Mouse (Mus musculus): ENCODE data around the gene Ntsr1.

DNA sequence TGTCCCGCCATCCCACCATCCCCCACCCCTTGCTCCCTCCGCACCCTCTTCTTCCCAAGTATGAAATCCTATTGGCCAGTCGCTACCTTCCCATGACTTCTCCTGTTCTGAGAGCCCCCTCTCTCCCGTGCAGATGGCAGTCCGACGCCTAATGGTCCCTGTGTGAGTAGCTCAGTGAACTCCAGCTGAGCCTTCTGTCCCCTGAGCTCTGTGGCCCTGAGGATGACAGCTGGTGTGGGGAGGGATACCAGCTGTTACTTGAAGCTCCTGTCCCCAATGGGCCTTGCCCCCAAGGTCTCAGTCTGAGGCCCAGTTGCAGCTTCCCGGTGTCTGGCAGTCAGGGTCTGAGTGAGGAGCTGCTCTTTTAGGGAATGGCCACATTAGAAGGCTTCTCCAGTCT is 33.3 kb upstream of the Ntsr1 start:
- no peak for TF ChIP-seq CHD2 (IDR thresholded peaks at IDR 0.05; ENCODE audit: low read depth, low read length)
- no peak for TF ChIP-seq ZNF384 (IDR thresholded peaks at IDR 0.05; ENCODE audit: low read depth, low read length)
- TF ChIP-seq ZC3H11A (IDR thresholded peaks at IDR 0.05; ENCODE audit: borderline replicate concordance, low read depth, low read length) = no peak
- no peak for TF ChIP-seq MAFK (IDR thresholded peaks at IDR 0.05; ENCODE audit: insufficient read depth, low read depth, low read length)
- no peak for TF ChIP-seq HCFC1 (IDR thresholded peaks at IDR 0.05; ENCODE audit: borderline replicate concordance, insufficient read depth, low read length)

Data from ES-E14 (cell line).